Mouse (Mus musculus): ENCODE data around the gene S100a9. TPM values are rescaled to one million over a fixed set of nuclear protein-coding genes. Genes with fewer than 3 reads are reported as not detected.

The S100a9 gene
- polyA plus RNA-seq (2014; fragmentation: Nextera tagmentation; extraction: Ambion mirVana), result 30.1 and 39.1 TPM in 2 replicates

DNA sequence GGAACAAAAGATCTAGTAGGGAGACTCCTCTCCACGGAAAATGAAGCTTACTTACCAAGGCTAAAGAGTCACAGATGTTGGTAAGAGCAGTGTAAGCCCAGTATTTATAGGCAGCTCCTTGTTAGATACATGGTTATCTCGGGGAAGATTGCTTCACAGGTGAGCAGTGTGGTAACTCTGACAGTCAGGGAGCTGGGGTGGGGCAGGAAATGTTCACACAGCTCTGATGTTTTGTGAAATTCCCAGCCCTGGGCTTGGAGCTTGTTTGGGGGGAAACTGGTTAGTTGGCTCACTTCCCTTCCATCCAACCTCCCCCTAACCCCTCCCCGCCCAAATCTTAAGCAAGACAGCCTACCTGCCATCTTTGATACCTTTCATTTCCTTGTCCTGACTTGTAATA lies at the start of gene S100a9:
Gene S100a9 (minus strand): TSS at position 109 of the 400 bp plus-strand sequence.
- no peaks in the 10 kb centered on the region for H3K27me3 ChIP-seq (replicated peaks; ENCODE audit: control insufficient read depth, insufficient read depth, low read length)
- no peaks in the 10 kb centered on the region for H3K4me1 ChIP-seq (ENCODE audit: control insufficient read depth, insufficient read depth, low read length)
- no peaks in the 10 kb centered on the region for H3K36me3 ChIP-seq (ENCODE audit: control insufficient read depth, insufficient read depth, low read length)
- H3K4me2 ChIP-seq (ENCODE audit: low read depth, low read length), result no peak within 1 kb of the TSS
- H3K9me3 ChIP-seq (ENCODE audit: control insufficient read depth, low read length), result no peaks in the 10 kb centered on the region
- no peak within 1 kb of the TSS for H3K9ac ChIP-seq (ENCODE audit: low read depth, low read length)
- DNase-seq (ENCODE audit: low spot score), result no peak
- no peak for ATAC-seq (ENCODE audit: low read depth)
- H3K27ac ChIP-seq (replicated peaks; ENCODE audit: low read depth, low read length), result no peak within 1 kb of the TSS
- no peak within 1 kb of the TSS for H3K4me3 ChIP-seq (ENCODE audit: low read depth, low read length)
- 72% methylated on average over 3 of the region's 3 CpGs for WGBS

DNA sequence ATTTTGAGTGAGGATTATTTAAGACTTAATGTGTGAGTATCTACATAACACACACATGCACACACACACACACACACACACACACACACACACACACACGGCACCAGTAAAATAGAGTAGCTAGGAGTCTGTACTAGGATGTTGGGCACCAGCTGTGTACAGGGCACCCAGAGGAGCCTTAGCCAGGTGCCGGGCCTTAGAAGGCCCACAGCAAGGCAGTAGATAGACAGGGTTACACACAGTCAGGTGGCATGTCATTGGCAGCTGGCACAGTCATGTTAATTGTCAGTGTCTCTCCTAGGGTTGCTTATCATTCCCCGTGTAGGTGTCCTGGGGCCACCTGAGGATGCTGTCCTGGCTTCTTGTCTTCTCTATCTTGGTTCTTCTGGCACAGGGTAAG lies 31.1 kb upstream of the S100a9 start, which contains the start of gene Pglyrp4:
Gene Pglyrp4 (plus strand): TSS at position 301 of the 400 bp plus-strand sequence.
- Histone ChIP-seq H3K4me1 (ENCODE audit: control insufficient read depth, insufficient read depth, low read length) (no peaks in the 10 kb centered on the region), H3K4me3 (ENCODE audit: low read depth, low read length) (no peak within 1 kb of the TSS), H3K9me3 (ENCODE audit: control insufficient read depth, low read length) (no peaks in the 10 kb centered on the region), H3K36me3 (ENCODE audit: control insufficient read depth, insufficient read depth, low read length) (no peaks in the 10 kb centered on the region), H3K27me3 (replicated peaks; ENCODE audit: control insufficient read depth, insufficient read depth, low read length) (no peaks in the 10 kb centered on the region), H3K9ac (ENCODE audit: low read depth, low read length) (no peak within 1 kb of the TSS), H3K4me2 (ENCODE audit: low read depth, low read length) (no peak within 1 kb of the TSS), H3K27ac (replicated peaks; ENCODE audit: low read depth, low read length) (no peak within 1 kb of the TSS)
- 79% methylated on average over 3 of the region's 3 CpGs for WGBS
- no peak for DNase-seq (ENCODE audit: low spot score)
- ATAC-seq (ENCODE audit: low read depth), result no peak

DNA sequence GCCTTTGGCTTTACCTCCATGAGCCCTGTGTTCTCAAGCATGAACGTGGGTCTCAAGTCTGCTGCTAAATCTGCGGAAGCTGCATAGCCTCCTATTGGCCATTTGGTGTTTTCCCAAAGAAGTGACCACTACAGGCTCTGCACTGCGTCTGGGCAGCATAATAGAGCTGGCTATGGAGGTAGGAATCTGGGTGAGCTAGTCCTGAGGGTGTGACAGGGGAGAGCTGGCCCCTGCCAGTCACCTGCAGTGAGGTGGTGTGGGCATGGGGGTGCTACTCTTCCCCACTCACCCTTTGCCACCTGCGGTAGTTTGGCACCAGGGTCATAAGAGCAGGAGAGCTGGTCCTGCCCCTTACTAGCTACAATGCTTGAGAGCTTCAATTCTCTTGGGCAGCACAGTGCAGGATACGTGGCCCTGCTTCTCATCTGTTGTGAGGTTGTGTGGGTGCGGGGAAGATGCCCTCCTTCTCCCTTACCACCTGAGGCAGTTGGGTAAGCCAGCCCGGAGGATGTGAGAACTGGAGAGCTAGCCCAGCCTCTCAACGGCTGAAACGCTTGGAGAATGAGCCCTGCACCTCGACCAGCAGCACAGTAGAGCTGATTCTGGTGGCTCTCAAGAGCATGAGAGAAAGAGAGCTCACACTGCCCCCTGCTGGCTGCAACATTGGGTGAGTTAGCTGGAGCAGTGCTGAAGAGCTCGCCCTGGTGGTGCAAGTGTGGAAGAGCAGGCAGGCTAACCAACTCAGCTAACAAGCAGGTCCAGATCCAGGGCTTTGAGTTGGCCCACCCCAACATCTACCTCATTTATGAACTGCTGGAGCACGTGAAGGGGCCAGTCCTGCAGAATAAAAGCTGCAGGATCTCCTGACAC lies 14.3 kb upstream of the S100a9 start:
- H3K36me3 ChIP-seq (ENCODE audit: control insufficient read depth, insufficient read depth, low read length), result no peaks in the 10 kb centered on the region
- 48% methylated on average over 12 of the region's 12 CpGs for WGBS

GRCm38 (mm10) chr3:90708523-90709202 lies 13.1 kb upstream of the S100a9 start:
- Histone ChIP-seq H3K9me3 (ENCODE audit: control insufficient read depth, low read length) (no peaks in the 10 kb centered on the region), H3K4me1 (ENCODE audit: control insufficient read depth, insufficient read depth, low read length) (no peaks in the 10 kb centered on the region), H3K4me2 (ENCODE audit: low read depth, low read length) (no peak overlapping the region), H3K27ac (replicated peaks; ENCODE audit: low read depth, low read length) (no peak overlapping the region), H3K4me3 (ENCODE audit: low read depth, low read length) (no peak overlapping the region), H3K27me3 (replicated peaks; ENCODE audit: control insufficient read depth, insufficient read depth, low read length) (no peaks in the 10 kb centered on the region; the same call in 1 of the 2 replicates), H3K36me3 (ENCODE audit: control insufficient read depth, insufficient read depth, low read length) (no peaks in the 10 kb centered on the region), H3K9ac (ENCODE audit: low read depth, low read length) (no peak overlapping the region)
- 21% methylated on average over 4 of the region's 4 CpGs for WGBS
- ATAC-seq (ENCODE audit: low read depth) (no peak), DNase-seq (ENCODE audit: low spot score) (peak; percentile 38)

More for the DNA sequence above, 14.3 kb upstream of the S100a9 start:
- peak; percentile 44; the same call in 1 of the 2 replicates for ATAC-seq (ENCODE audit: low read depth)
- no peak overlapping the region for H3K4me3 ChIP-seq (ENCODE audit: low read depth, low read length)
- H3K4me2 ChIP-seq (ENCODE audit: low read depth, low read length), result no peak overlapping the region
- DNase-seq (ENCODE audit: low spot score), result peak; percentile 86
- H3K9me3 ChIP-seq (ENCODE audit: control insufficient read depth, low read length), result no peaks in the 10 kb centered on the region
- no peak overlapping the region for H3K9ac ChIP-seq (ENCODE audit: low read depth, low read length)
- H3K4me1 ChIP-seq (ENCODE audit: control insufficient read depth, insufficient read depth, low read length), result no peaks in the 10 kb centered on the region
- H3K27ac ChIP-seq (replicated peaks; ENCODE audit: low read depth, low read length), result no peak overlapping the region
- H3K27me3 ChIP-seq (replicated peaks; ENCODE audit: control insufficient read depth, insufficient read depth, low read length), result no peaks in the 10 kb centered on the region; the same call in 1 of the 2 replicates

- Histone ChIP-seq H3K4me2 (ENCODE audit: low read depth, low read length) (no peak overlapping the region), H3K27me3 (replicated peaks; ENCODE audit: control insufficient read depth, insufficient read depth, low read length) (no peaks in the 10 kb centered on the region), H3K27ac (replicated peaks; ENCODE audit: low read depth, low read length) (no peak overlapping the region), H3K36me3 (ENCODE audit: control insufficient read depth, insufficient read depth, low read length) (no peaks in the 10 kb centered on the region), H3K9me3 (ENCODE audit: control insufficient read depth, low read length) (no peaks in the 10 kb centered on the region), H3K4me1 (ENCODE audit: control insufficient read depth, insufficient read depth, low read length) (no peaks in the 10 kb centered on the region), H3K9ac (ENCODE audit: low read depth, low read length) (no peak overlapping the region), H3K4me3 (ENCODE audit: low read depth, low read length) (no peak overlapping the region)
- ATAC-seq (ENCODE audit: low read depth) (no peak), DNase-seq (ENCODE audit: low spot score) (no peak)
- 94% methylated on average over 2 of the region's 2 CpGs for WGBS
These were observed 6.7 kb upstream of the S100a9 start for GRCm38 (mm10) chr3:90702244-90702643.

- Histone ChIP-seq H3K4me3 (ENCODE audit: low read depth, low read length) (no peak overlapping the region), H3K4me1 (ENCODE audit: control insufficient read depth, insufficient read depth, low read length) (no peaks in the 10 kb centered on the region), H3K9ac (ENCODE audit: low read depth, low read length) (no peak overlapping the region), H3K9me3 (ENCODE audit: control insufficient read depth, low read length) (no peaks in the 10 kb centered on the region), H3K36me3 (ENCODE audit: control insufficient read depth, insufficient read depth, low read length) (no peaks in the 10 kb centered on the region), H3K27ac (replicated peaks; ENCODE audit: low read depth, low read length) (no peak overlapping the region), H3K4me2 (ENCODE audit: low read depth, low read length) (no peak overlapping the region), H3K27me3 (replicated peaks; ENCODE audit: control insufficient read depth, insufficient read depth, low read length) (no peaks in the 10 kb centered on the region; the same call in 1 of the 2 replicates)
- WGBS, result 78% methylated on average over 2 of the region's 2 CpGs
- ATAC-seq (ENCODE audit: low read depth) (no peak), DNase-seq (ENCODE audit: low spot score) (no peak)
These were observed 2.0 kb downstream of the S100a9 start for GRCm38 (mm10) chr3:90693496-90693895.

DNA sequence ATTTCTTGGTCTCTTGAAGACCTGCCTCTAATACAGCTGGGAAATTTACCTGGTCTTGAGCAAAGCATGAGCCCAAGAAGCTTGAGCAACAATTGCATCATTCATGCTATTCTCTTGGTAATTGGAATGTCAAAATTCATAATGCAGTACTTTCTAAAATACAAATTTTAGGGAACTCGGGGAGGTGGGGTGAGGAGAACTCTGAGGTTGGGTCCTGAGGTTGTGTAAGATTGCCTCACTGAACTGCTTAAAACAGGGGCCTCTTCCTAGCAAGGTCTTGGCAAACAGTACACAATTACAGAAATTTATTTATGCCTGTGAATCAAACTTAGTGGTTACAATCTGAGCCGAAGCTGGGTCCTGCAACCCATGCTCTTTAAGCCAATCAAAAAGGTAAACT lies 8.7 kb downstream of the S100a9 start:
- 73% methylated on average over 2 of the region's 2 CpGs for WGBS
- H3K27me3 ChIP-seq (replicated peaks; ENCODE audit: control insufficient read depth, insufficient read depth, low read length), result no peaks in the 10 kb centered on the region; the same call in 1 of the 2 replicates
- H3K9ac ChIP-seq (ENCODE audit: low read depth, low read length), result no peak overlapping the region
- H3K4me1 ChIP-seq (ENCODE audit: control insufficient read depth, insufficient read depth, low read length), result no peaks in the 10 kb centered on the region
- no peaks in the 10 kb centered on the region for H3K36me3 ChIP-seq (ENCODE audit: control insufficient read depth, insufficient read depth, low read length)
- H3K27ac ChIP-seq (replicated peaks; ENCODE audit: low read depth, low read length), result no peak overlapping the region
- no peaks in the 10 kb centered on the region for H3K9me3 ChIP-seq (ENCODE audit: control insufficient read depth, low read length)
- H3K4me2 ChIP-seq (ENCODE audit: low read depth, low read length), result no peak overlapping the region
- ATAC-seq (ENCODE audit: low read depth), result no peak
- DNase-seq (ENCODE audit: low spot score), result no peak
- no peak overlapping the region for H3K4me3 ChIP-seq (ENCODE audit: low read depth, low read length)

- H3K4me2 ChIP-seq (ENCODE audit: low read depth, low read length), result no peak overlapping the region
- no peaks in the 10 kb centered on the region for H3K27me3 ChIP-seq (replicated peaks; ENCODE audit: control insufficient read depth, insufficient read depth, low read length)
- no peak overlapping the region for H3K9ac ChIP-seq (ENCODE audit: low read depth, low read length)
- H3K27ac ChIP-seq (replicated peaks; ENCODE audit: low read depth, low read length), result no peak overlapping the region
- H3K9me3 ChIP-seq (ENCODE audit: control insufficient read depth, low read length), result no peaks in the 10 kb centered on the region
- H3K36me3 ChIP-seq (ENCODE audit: control insufficient read depth, insufficient read depth, low read length), result no peaks in the 10 kb centered on the region
- H3K4me1 ChIP-seq (ENCODE audit: control insufficient read depth, insufficient read depth, low read length), result no peaks in the 10 kb centered on the region
- DNase-seq (ENCODE audit: low spot score), result no peak
- no peak for ATAC-seq (ENCODE audit: low read depth)
- H3K4me3 ChIP-seq (ENCODE audit: low read depth, low read length), result no peak overlapping the region
- 83% methylated on average over 3 of the region's 3 CpGs for WGBS
These were observed 11.6 kb downstream of the S100a9 start for GRCm38 (mm10) chr3:90683929-90684328.
